Mouse (Mus musculus): ENCODE data around the gene Olfr943.

Olfr943 gene

GRCm38 (mm10) chr9:39166004-39166403 lies at the start of gene Olfr943:
Gene Olfr943, plus strand, starts transcription at chr9:39166304.
- DNase-seq: no peak

DNA sequence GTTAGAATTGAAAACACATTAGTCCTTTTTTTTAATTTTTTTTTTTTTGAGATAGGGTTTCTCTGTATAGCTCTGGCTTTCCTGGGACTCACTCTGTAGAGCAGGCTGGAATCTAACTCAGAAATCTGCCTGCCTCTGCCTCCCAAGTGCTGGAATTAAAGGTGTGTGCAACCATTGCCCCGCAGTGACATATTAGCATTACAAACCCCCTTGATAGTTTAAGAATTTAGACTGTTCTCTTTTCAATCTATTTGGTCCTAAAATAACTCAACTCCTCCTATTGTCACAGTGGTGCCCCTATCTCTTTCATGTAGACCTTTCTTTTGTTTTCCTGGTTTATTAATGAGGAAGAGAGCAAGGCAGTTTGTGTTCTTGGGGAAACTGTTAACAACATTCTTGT lies 38.8 kb upstream of the Olfr943 start:
- no peak for DNase-seq

DNA sequence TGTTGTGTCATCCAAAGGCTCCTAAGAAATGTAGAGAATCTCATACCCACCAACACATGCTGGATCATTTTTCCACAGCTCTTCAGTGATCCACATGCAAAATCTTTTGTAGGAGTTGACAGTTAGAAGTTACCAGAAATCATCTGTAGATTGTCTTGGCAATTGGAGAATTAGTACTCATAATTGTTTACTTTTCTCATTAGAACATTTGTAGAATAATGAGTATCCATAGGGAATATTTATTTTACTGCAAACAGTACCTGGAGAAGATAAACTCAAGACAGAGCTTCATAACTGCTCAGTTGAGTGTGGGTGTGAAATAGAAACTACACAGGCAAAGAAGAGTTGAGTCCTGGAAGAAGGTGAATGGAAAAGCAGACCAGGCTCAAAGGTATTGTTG lies 38.3 kb upstream of the Olfr943 start, which contains the start of gene Olfr27:
Gene Olfr27 (plus strand): TSS at position 301 of the 400 bp plus-strand sequence.
- DNase-seq: no peak

DNA sequence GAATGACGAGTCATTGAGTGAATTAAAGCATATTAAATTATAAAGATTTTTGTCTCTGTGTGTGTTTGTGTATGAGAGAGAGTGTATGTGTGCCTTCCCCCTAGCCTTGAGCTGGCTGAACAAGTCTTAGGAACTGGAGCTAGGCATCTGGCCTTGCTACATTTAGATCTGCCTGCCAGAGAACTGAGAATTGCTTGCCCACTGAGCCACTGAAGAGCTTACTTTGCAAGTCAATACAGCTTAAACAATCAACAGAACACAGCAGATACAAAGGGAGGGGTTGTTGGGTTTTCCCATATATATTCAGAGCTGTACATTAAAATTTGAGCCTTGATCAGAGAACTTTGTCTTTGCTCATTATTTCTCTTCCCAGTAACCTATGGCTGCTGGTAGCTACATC lies 13.7 kb upstream of the Olfr943 start:
- no peak for DNase-seq

DNA sequence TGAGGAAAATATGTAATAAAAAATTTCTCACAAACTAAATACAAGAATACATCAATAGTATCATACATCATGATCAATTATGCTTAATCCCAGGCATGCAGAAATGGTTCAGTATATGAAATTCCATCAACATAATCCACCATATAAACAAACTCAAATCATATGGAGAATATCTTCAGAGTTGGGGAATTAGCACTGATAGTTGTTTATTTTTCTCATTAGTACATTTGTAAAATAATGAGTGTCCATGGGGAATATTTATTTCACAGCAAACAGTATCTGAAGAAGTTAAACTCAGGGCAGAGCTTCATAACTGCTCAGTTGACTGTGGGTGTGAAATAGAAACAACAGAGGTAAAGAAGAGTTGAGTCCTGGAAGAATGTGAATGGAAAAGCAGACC lies 35.5 kb downstream of the Olfr943 start, which contains the start of gene Olfr944:
Gene Olfr944 (plus strand): TSS at position 301 of the 400 bp plus-strand sequence.
- DNase-seq: no peak

Measured in thymus, postnatal 4 days (tissue).